Mouse (Mus musculus): Measurements from ENCODE around the gene Gpr153. TPM values are rescaled to one million over a fixed set of nuclear protein-coding genes. Genes with fewer than 3 reads are reported as not detected.

The Gpr153 gene
- total RNA-seq, 2 experiments from 2014 or later: 0.04 TPM; not detected in 1

DNA sequence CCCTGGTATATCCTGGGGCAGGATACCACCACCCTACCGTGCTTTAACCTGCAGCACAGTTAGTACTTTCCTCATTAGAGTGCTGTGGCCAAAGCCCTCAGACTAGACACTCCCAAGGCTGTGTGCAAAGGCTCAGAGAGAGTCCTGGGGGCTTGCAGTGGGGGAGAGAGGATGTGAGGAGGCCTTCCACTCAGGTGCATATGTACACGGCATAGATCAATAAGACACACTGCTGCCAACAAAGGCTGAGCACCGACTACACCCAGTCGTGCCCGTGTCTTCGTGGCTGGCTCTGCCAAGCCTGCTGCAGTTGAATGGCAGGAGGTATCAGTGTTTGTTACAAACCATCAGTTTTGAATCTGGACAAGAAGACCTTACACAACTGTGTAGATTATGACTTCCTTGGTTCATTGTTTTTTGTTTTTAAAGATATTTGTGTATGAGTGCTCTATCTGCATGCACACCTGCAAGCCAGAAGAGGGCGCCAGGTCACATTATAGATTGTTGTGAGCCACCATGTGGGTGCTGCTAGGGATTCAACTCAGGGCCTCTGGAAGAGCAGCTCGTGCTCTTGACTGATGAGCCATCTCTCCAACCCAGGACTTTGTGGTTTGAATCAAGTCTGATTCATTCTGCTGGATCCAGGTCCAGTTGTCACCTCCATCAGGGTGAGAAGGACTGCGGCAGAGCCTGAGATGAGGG lies 9.0 kb upstream of the Gpr153 start:
- ATAC-seq (ENCODE audit: poor library complexity, severe bottlenecking): no peak

DNA sequence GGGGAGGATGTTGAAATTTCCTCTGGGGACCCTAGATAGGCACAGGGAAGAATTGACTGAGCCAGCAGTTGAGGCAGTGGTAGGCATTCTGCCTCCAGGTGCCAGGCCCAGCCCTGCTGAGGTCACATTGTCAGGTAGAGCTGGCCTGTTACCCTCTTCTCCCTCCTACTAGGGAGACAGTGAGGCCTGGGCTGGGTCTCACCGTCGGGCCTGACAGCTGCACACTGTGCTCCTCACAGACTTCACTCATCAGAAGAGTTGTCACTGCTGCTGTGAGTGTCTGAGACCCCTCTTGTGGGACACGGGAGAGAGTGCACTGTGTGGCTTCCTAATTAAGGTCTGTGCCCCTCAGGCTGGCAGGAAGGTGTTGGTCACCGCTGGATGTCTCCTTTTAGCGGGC lies 8.2 kb upstream of the Gpr153 start:
- ATAC-seq (ENCODE audit: poor library complexity, severe bottlenecking): no peak

- no peak for ATAC-seq (ENCODE audit: poor library complexity, severe bottlenecking)
These were observed 7.7 kb upstream of the Gpr153 start for GRCm38 (mm10) chr4:152266236-152266895.

- ATAC-seq (ENCODE audit: poor library complexity, severe bottlenecking): no peak
These were observed 6.2 kb upstream of the Gpr153 start for GRCm38 (mm10) chr4:152267748-152268369.

DNA sequence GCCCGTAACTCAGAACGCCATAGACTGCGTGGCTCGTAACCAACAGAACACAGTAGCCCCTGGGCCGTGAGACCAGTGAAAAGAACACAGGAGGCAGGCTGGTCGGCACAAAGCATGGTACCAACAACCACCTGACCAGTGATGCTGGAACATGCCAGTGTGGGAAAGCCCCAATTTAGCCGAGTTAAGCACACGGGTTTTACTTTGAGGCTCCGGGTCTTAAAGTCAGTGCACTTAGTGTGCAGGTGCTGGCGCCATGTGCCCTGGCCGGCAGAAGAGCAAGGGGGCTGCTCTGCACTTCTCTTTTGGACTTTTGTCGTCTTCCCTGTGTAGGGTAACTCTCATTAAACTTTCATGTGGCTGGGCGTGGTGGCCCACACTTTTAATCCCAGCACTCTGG lies 4.1 kb upstream of the Gpr153 start:
- ATAC-seq (ENCODE audit: poor library complexity, severe bottlenecking): no peak

- ATAC-seq (ENCODE audit: poor library complexity, severe bottlenecking): no peak
These were observed 3.4 kb upstream of the Gpr153 start for GRCm38 (mm10) chr4:152270599-152270998.

DNA sequence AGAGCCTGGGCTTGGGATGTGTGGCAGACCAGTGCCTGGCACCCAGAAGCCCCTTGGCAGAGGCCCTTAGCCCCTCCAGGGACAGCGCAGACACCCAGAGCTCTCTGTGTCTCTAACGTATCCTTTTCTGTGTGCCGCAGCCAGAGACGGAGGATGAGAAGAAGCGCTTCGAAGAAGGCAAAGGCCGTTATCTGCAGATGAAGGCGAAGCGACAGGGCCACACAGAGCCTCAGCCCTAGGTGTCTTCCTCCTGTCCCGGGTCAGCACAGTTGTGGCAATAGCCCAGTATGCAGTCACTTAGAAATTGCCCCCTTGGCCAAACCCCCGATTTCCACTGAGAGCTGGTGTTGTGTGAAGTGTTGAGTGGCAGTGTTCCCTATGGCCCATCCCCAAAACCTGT lies 2.7 kb upstream of the Gpr153 start:
- no peak for ATAC-seq (ENCODE audit: poor library complexity, severe bottlenecking)

DNA sequence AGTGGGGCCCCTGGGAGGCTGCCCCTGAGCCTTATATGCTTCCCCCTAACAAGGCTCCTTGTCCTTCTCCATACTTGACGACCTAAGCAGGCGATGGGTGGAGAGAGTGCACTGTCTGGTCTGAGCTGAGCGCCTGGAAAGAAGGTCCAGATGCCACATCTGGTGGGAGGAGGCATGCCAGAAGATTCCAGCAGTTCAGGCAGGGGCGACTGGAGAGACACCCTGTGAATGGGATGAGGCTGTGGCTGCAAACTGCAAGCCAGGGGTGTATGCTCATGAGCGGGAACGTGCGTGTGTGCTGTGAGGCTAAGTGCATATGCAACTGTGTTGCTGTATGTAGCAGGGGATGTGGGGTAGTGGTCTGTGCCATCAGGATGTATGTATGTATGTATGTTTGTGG lies 2.0 kb upstream of the Gpr153 start:
- ATAC-seq (ENCODE audit: poor library complexity, severe bottlenecking): no peak

GRCm38 (mm10) chr4:152272449-152273049 lies 1.5 kb upstream of the Gpr153 start:
- no peak for ATAC-seq (ENCODE audit: poor library complexity, severe bottlenecking)

- no peak for ATAC-seq (ENCODE audit: poor library complexity, severe bottlenecking)
These were observed 841 bp upstream of the Gpr153 start for GRCm38 (mm10) chr4:152273191-152273590.

DNA sequence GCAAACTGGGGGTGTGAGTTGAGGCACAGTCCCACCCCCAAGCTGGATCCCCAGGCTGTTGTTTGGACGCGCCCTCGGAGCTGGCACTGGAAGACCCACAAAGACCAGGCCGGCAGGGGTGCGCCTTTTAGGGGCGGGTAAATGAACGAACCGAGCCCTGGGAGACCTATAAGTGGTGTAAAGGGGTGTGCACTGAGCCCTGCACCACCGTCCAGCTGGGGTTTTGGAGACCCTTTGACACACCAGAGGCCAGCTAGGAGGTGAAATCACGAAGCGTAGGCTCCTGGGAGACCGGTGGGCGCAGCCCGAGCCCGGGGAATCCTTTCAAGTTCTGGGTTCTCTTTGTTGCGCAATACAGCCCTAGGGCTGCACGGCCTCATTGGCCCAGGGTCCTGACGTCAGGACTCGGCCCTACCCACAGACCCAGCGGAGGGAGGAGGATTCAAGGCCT lies 674 bp downstream of the Gpr153 start:
- peak; percentile 50 for ATAC-seq (ENCODE audit: poor library complexity, severe bottlenecking)

DNA sequence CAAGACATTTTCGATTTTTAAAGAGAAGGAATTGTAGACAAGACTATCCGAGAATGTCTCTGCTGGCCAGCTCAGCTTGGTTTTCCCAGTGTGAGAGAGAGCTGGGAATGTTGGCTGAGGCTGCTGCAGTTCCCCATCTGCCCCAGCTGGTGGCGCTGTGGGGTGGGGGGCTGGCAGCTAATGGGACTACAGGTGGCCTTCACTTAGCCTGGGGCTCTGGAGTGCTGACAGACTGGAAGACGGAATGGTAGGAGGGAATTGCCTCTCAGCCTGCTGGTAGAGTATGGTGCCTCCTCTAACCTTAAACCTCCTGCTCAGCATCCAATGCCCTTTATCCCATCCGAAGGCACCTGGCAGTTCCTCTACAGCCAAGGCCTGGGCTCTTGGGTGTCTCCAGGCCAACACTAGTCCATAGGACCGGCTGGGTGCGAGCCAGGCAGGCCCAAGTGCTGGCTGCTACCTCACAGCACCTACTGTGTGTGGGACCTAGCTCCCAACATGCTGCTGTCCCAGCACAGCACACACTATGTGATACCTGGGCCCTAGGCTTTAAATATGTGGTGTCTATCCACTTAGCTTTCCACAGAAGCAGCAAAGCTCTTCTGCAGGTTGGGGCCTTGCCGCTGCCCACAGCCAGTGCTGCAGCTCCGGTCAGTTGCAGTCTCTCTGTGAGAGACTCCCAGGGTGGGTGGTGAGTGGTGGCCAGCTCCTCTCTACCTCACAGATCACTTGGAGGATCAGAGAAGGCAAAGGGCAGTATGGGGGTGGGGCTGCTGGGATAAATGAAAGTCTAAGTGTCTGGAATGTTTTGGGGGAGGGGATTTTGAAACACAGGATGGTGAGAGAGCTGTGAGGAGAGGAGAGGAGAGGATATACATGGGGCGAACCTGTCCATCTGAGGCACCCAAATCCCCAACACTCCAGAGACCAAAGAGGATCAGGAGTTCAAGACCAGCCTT lies 2.6 kb downstream of the Gpr153 start:
- no peak for ATAC-seq (ENCODE audit: poor library complexity, severe bottlenecking)

- ATAC-seq (ENCODE audit: poor library complexity, severe bottlenecking): no peak
These were observed 3.9 kb downstream of the Gpr153 start for GRCm38 (mm10) chr4:152277916-152278315.

DNA sequence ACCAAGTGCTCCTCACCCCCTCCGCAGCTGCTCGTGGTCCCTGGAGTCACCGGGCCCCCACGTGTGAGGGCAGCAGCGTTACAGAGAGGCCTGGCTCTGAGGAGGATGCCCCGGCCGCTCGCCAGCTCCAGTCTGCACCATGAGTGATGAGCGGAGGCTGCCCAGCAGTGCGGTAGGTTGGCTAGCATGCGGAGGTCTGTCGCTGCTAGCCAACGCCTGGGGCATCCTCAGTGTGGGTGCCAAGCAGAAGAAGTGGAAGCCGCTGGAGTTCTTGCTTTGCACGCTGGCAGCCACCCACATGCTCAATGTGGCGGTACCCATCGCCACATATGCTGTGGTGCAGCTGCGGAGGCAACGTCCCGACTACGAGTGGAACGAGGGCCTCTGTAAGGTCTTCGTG lies 5.0 kb downstream of the Gpr153 start:
- ATAC-seq (ENCODE audit: poor library complexity, severe bottlenecking): no peak

GRCm38 (mm10) chr4:152281601-152282000 lies 7.6 kb downstream of the Gpr153 start:
- no peak for ATAC-seq (ENCODE audit: poor library complexity, severe bottlenecking)

DNA sequence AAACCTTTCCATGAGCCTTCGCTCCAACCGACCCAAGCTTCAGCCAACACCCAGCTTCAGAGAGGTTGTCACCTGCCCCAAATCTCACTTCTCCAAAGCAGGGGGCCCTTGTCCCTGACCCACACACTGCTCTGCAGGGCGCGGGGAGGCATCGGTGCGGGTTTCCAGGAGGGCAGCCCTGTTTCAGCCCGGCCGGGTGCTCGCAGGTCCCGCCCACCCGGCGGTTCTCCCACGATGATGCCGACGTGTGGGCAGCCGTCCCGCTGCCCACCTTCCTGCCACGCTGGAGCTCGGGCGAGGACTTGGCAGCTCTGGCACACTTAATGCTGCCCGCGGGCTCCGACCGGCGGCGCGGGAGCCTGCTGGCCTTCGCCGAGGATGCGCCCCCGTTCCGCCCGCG lies 8.7 kb downstream of the Gpr153 start:
- ATAC-seq (ENCODE audit: poor library complexity, severe bottlenecking): no peak

DNA sequence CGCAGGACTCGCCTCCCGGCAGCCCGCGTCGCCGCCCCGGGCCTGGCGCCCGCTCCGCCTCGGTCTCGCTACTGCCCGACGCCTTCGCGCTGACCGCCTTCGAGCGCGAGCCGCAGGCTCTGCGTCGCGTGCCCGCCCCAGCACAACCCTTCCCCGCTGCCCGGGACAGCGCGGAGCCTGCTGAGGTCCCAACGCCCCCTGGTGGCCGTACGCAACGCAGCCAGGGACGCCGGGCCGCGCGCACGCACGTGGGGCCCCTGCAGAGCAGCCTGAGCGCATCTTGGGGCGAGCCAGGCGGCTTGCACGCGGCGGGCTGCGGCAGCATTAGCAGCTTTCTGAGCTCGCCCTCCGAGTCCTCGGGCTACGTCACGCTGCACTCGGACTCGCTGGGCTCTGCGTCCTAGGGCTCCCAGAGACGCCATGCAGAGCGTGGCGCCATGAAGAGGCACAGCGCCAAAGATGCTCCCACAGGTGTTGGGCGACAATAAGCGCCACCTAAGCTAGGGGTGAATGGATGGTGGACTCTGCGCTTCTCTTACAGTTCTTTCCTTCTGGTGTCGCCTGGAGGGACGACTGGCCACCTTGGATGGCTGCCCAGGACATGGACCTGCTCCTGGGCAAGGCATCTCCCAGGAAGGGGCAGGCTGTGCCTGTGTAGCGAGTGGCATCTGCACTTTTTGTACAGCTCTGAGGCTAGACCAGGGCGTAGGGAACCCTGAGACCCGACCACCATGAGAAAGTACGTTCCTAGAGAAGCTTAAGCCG lies 9.3 kb downstream of the Gpr153 start:
- peak; percentile 92 for ATAC-seq (ENCODE audit: poor library complexity, severe bottlenecking)

- peak; percentile 47 for ATAC-seq (ENCODE audit: poor library complexity, severe bottlenecking)
These were observed 11.5 kb downstream of the Gpr153 start for GRCm38 (mm10) chr4:152285505-152285904.

DNA sequence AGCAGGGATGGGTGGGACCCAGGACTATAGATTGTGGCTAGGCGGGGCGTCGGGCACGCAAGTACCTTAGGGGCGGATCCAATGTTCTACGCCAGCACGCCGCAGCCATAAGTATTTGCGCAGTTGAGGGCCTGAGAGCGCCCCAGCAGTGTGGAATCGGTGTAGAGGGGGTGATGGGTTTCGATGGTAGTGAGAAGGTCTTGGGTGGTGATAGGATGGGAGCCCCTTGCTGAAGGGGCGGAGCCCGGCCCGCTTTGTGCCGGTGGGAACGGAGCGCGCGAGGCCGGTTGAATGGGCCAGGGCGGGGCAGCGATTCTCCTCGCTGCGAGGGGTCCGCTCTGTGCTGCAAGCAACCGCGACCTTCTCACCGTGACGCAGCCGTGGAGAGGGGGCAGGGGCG lies 12.2 kb downstream of the Gpr153 start:
- ATAC-seq (ENCODE audit: poor library complexity, severe bottlenecking): no peak

DNA sequence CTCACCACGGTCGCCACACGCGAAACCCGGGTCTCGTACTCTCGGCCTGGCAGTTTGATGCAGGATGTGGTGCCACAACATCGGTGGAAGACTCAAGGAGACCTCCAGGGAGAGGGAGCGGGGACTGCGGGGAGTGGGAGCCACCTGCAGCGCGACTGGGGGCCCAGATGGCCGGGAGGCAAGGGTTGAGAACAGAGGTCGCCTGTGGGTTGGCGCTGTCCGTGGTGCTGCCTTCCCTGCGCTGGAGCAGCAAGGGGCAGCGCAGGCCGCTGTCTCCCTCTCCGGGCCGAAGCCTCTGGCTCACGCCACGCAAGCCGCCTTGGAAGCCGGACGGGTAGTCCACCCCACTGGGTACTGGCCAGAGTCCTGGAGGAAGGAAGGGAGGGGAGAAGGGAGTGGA lies 12.9 kb downstream of the Gpr153 start:
- peak; percentile 26; the same call in 1 of the 2 replicates for ATAC-seq (ENCODE audit: poor library complexity, severe bottlenecking)
